Mouse (Mus musculus): ENCODE data around the gene Lgals4. TPM values are rescaled to one million over a fixed set of nuclear protein-coding genes. Genes with fewer than 3 reads are reported as not detected.

The Lgals4 gene
- total RNA-seq, 2 experiments from 2014 or later: 25.9 to 55.7 TPM

GRCm38 (mm10) chr7:28822993-28823903 lies 10.4 kb upstream of the Lgals4 start:
- DNase-seq: no peak

DNA sequence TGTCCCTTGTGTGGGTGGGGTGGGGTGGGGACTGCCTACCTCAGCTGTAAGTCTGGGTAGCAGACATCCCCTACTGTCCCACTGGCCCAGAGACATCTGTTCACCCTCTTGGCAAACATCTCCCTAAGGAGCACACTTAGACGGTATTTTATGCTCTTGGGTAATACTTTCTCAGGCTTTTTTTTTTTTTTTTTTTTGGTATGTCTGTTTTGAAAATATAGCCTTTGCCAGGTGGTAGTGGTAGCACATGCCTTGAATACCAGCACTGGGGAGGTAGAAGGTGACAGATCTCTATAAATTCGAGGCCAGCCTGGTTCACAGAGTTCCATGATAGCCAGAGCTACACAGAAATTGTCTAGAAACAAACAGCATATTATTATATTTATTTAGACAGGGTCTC lies 9.7 kb upstream of the Lgals4 start:
- DNase-seq: no peak

DNA sequence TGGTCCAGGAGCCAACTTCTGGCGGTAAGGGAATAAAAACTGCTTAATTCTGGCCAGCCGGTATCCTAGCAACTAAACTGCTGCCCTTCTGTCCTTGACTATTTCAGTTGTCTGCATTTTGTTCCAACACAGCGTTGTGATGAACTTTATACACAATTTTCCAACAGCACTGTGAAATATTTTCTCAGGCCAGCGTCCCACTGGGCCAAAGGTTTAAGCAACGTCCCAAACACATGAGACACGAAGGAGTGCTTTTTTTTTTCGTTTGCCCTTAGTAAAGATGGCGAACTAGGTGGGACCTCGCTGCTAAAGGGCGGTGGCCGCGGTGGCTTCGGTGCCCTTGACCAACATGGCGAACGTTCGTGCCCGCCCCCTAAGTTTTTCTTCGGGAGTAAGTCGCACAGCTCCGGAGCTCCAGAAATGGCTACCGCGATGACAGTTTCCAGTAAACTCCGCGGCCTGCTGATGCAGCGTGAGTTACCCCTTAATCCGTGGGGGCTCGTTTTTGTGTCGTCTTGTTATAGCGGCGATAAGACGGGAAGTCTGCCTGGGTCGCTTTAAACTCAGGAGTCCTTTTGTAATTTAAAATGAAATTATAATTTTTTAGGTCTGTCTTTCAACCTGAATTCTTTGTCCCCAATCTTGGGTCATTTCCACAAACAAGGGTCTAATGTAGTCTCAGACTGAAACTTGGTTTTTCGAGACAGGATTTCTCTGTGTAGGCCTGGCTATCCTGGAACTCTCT lies 8.5 kb upstream of the Lgals4 start, which contains the start of gene Ech1:
Gene Ech1, plus strand, starts transcription at position 277 of the 745 bp plus-strand sequence.
- DNase-seq: peak; percentile 94

GRCm38 (mm10) chr7:28825686-28826401 lies 7.8 kb upstream of the Lgals4 start:
- DNase-seq: peak; percentile 53

DNA sequence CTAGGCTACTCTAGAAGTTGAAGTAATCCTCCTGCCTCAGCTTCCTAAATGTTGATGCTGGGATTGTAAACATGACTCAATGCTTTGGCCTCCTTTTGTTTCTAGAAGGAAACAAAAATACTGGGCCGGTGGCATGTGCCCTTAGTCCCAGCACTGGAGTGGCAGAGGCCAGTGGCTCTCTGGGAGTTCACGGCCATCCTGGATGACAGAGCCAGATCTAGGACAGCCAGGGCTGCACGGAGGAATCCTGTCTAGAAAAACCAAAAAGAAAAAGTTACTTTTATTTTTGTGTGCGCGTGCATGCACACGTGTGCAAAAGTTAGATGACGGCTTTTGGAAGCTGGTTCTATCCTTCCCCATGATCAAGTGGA lies 7.3 kb upstream of the Lgals4 start:
- peak; percentile 41 for DNase-seq

GRCm38 (mm10) chr7:28827338-28827737 lies 6.3 kb upstream of the Lgals4 start:
- DNase-seq: peak; percentile 61

GRCm38 (mm10) chr7:28829821-28830220 lies 3.8 kb upstream of the Lgals4 start:
- DNase-seq: peak; percentile 76

DNA sequence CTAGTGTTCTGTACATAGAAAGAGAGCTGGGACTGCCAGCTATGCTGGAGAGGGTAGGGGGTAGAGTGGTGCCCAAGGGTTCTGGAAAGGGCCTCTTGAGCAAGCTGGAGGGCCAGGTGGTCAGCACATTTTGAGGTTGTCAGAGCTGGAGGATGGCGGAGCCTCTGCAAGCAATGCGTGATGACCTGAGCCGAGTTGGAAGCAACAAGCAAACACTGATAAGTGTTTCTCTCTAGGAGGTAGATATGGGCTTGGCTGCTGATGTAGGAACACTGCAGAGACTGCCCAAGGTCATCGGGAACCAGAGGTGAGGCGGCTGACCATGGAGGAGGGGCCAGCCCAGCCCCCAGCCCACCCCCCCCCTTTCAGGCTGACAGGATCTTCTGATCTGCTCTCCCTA lies 2.7 kb upstream of the Lgals4 start:
- DNase-seq: no peak

- no peak for DNase-seq
Measured at GRCm38 (mm10) chr7:28831411-28832125, 2.1 kb upstream of the Lgals4 start.

- no peak for DNase-seq
Measured at GRCm38 (mm10) chr7:28832137-28832536, 1.5 kb upstream of the Lgals4 start.

GRCm38 (mm10) chr7:28836936-28837335 lies 3.3 kb downstream of the Lgals4 start:
- DNase-seq: no peak

DNA sequence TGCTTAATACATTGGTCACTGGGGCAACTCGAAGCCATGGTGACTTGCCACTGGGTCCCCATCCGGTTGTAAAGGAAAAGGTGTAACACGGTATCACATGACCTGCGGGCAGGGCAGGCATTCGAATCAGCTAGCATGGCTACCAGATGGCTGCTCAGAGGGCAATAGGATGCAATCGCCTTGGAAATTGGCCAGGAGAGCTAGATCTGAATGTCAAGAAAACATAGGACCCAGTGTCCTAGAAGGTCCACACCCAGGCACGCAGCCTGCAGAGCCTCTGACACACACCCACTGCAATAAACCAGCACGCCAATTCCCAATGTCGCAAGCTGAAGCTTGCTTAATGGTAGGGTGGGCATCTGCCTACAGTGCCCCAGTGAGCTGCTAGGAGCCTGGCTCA lies 4.7 kb downstream of the Lgals4 start:
- DNase-seq: no peak

GRCm38 (mm10) chr7:28847273-28847672 lies 13.6 kb downstream of the Lgals4 start:
- no peak for DNase-seq

- DNase-seq: no peak
Measured at GRCm38 (mm10) chr7:28849700-28850236, 16.1 kb downstream of the Lgals4 start.

DNA sequence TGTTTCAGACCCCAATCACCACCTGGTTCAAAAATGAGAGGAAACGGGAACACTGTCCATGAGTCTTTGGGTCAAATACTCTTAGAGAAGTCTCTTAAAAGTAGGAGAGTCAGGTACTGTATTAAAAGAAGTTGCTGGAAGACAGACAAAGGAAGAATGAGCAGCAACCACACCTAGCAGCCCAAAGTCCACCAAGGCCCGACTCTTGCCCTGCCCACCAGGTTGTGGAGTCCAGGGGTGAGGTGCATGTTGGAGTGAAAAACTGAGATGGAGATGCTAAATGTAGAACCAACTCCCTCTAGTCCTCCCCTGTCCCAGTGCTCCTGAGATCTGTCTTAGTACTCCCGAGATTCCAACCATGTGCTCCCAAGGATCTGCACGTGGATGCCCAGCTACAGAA lies 17.0 kb downstream of the Lgals4 start:
- no peak for DNase-seq

- no peak for DNase-seq
Measured at GRCm38 (mm10) chr7:28859953-28860352, 26.3 kb downstream of the Lgals4 start.

GRCm38 (mm10) chr7:28860898-28861297 lies 27.2 kb downstream of the Lgals4 start:
- no peak for DNase-seq

DNA sequence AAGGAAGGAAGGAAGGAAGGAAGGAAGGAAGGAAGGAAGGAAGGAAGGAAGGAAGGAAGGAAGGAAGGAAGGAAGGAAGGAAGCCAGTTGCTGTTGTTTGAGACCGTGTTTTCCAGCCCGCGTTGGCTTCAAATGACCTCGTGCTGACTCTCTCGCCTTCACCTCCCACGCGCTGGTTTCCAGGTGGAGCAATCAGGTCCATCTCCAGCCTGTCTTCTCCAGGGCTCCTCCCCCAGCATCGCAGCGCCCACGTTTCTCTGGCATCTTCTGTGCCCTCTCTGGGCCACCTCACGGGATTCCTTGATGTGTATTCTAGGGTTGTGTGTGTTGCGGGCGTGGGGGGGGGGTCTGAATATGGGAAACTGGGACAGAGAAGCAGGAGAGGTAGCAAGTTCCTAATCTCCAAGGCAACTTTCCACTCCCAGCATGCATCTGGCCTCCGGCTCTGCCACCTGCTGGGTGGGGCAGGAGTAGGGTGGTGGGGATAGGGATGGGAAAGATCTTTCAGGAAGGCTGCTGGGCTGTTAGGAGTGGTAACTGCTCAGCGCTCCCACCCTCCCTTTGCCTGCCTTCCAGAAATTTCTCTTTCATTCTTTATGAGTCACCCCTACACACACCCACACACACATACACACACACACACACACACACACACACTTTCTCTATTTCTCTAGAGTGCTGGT lies 29.3 kb downstream of the Lgals4 start:
- DNase-seq: peak; percentile 24

- DNase-seq: no peak
Measured at GRCm38 (mm10) chr7:28863540-28863939, 29.9 kb downstream of the Lgals4 start, which contains the start of gene Lgals7. Gene Lgals7 (plus strand): TSS chr7:28863853.

DNA sequence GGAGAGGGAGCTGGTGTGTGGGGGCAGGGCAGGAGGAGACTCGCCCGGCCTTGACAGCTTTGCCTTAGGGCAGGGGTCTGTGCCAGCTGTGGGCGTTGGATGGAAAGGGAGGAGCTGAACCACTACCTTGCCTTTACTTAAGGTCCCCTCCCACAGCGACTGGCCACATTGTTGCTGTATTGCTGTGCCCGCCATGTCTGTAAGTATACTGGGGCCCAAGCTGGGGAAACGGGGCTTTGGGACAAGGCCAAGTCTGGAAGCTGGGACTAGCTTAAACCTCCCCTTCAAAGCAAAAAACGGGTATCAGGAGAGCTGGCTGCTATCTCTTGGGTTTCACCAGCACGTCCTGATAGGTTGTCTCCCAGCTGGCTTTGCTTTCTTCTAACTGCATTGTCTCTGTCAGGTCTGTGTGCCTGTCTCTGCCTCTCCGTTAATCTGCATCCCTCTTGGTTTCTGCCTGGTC lies 30.7 kb downstream of the Lgals4 start:
- no peak for DNase-seq

Measured in adrenal gland, postnatal 10 days (tissue).